Mouse (Mus musculus) left cerebral cortex, adult 8-10 months (tissue): Measurements from ENCODE around the gene Olfr921. TPM values are rescaled to one million over a fixed set of nuclear protein-coding genes. Genes with fewer than 3 reads are reported as not detected.

Experiments
- DNase-seq, 2 experiments: peaks; one replicate each; pipeline ENCODE4 v3.0.0; 2022; ENCODE audit warnings: low spot score in 2 of 2
- total RNA-seq, 4 experiments: library from RNA; stranded (reverse); gene quantifications; 2 replicates each; pipeline ENCODE4 v1.2.4; 2022

The Olfr921 gene
- not detected for total RNA-seq

DNA sequence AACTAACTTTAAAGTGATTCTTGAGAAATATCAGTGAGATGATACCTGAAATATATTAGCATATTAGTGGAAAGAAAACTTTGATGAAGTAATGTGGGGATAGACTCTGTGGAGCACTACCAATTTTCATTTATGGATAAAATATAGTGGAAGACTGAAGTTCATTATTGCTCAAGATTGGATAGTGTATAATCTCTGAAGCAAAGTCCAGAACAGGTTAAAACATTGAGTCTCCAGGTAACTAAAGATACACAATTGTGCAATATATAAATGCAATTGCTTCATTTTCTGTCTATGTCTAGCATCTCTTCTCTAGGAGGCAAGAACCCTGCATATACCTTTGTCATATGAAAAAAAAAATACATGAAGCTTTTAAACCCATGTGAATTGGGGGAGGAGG is at the start of gene Olfr921:
Gene Olfr921, plus strand, starts transcription at position 301 of the 400 bp plus-strand sequence.
- no peak for DNase-seq

DNA sequence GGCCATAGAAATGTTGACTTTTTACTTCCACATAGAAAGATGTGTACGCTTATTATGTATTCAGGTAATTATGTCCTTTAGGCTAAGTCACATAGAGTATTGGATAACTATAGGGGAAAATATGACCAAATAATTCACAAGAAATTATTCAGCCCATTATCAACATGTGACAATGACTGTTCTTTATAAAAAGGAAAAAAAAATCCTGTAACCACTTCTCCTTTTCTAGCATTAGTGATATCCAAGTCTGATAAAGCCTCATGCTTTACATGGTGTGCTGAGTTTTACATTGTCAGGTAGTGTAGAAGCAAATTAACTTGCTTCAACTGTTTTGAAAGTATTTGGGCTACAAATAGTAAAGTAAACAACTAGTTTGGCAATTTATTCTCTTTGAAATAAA is 48.8 kb upstream of the Olfr921 start:
- DNase-seq: no peak

GRCm38 (mm10) chr9:38728218-38728617 is 44.6 kb upstream of the Olfr921 start:
- DNase-seq: no peak

DNA sequence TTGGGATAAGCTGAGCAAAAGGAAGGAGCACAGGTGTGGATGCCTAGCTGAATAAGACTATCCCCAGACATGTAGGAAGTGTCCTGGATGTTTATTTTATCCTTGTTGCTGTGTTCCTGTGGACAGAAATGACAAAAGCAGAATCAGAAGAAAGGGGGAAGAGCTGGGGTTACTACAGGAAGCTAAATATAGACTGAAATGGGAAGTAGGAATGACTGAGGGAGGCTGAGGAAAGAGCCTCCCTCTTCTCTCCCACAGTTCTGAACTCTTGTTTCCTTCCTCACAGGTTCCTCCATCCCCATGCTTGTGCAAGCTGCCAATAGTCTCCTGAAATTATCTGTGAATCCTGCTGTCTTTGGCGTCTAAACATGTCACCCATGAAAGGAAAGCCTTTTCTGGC is 31.5 kb upstream of the Olfr921 start:
- DNase-seq: no peak

- no peak for DNase-seq
Measured at GRCm38 (mm10) chr9:38744619-38745315, 28.1 kb upstream of the Olfr921 start.

DNA sequence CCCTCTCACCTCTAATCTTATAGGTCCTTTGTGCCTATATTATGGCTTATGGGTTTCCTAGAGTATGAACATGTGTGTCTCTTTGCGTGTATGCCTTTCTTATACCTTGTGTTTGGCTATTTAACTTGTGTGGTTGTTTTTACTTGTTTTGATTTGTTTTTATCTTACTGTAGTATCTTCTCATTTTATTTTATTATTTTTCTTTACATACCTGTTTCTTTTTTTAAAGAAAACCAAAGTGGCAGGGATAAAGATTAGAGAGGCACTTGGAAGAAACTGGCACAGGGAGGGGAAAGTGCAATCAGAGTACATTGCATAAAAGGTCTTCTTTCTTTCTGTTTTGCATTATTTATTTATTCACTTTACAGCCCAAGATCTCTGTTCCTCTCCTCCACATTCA is 20.9 kb upstream of the Olfr921 start, which contains the start of gene Olfr920:
Gene Olfr920, plus strand, starts transcription at position 301 of the 400 bp plus-strand sequence.
- no peak for DNase-seq

DNA sequence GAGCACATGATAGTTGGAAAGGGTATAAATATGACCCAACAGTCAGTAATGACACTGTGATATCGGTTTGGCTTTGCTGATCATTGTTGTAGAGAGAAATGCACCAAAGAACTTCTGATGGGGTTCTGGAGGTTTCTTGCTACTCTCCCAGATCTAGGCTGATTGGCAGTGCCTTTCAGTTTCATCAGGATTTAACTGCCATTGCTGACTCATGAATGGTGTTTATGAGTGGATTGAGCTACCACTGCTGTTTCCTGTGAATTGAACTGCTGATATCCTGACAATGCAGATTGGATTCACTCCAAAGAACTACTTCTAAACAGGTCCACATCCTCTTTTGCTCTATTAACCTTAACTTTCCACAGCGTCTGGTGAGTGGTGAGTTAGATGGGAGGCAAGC is 19.8 kb downstream of the Olfr921 start:
- DNase-seq: no peak

DNA sequence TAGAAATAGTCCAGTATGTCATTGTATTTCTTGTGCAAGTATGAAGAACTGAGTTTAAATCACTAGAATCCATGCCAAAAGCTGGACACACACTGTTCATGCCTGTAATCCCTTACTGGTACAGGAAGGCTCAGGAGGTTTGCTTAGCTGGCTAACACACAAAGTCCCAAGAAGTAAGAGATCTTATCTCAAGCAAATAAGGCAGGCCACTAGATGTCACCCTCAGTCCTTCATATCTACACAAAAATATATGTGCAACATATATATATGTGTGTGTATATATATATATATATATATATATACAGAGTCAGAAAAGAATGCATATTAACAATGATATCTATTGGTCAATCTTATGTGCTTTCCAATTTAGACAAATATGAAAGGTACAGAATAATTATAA is 32.8 kb downstream of the Olfr921 start:
- no peak for DNase-seq

GRCm38 (mm10) chr9:38814314-38814713 is 41.4 kb downstream of the Olfr921 start, which contains the start of gene Olfr922:
Gene Olfr922, plus strand, starts transcription at chr9:38814614.
- DNase-seq: no peak

DNA sequence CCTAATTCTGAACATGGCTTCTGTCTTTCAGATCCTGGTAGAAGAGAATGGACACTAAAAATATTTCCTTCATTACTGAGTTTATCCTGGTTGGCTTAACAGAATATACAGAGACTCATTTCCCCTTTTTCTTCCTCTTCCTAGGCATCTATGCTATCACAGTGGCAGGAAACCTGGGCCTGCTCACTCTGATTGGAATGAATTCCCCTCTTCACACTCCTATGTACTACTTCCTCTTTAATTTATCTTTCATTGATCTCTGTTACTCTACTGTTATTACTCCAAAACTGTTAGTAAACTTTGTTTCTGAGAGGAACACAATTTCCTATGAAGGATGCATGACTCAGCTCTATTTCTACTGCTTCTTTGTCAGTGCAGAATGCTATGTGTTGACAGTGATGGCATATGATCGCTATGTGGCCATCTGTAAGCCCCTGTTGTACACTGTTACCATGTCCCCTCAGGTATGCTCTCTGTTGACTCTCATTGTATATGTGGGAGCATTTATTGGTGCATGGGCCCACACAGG is 42.7 kb downstream of the Olfr921 start:
- no peak for DNase-seq

DNA sequence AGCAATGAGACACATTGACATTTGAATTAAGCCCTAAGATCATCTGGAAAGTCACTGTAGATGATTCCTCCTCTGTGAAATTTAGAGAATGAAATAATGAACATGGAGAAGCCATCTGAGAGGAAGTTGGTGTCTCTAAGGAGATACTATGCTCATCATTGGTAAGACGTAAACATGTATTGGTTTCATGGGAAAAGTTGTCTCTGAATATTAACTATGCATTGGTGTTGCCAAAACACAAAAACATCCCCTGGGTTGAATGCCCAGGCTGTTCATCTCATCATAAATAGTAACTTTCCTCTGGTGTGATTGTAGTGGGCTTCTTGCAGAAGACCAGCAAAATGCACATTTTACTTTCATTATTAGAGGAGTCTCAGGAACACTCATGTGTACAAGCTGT is 53.4 kb downstream of the Olfr921 start, which contains the start of gene Olfr923:
Gene Olfr923, plus strand, starts transcription at position 301 of the 400 bp plus-strand sequence.
- DNase-seq: no peak

Other genes starting within 250 kb of the Olfr921 start
- gene Olfr910, start 235.2 kb upstream of the Olfr921 start, total RNA-seq: not detected
- gene Olfr912, start 192.9 kb upstream of the Olfr921 start, total RNA-seq: not detected
- gene Olfr913, start 180.3 kb upstream of the Olfr921 start, total RNA-seq: not detected
- not detected for gene Olfr914, start 168.0 kb upstream of the Olfr921 start, total RNA-seq
- not detected for gene Olfr916, start 113.2 kb upstream of the Olfr921 start, total RNA-seq
- not detected for gene Olfr917, start 107.2 kb upstream of the Olfr921 start, total RNA-seq
- not detected for gene Olfr918, start 98.5 kb upstream of the Olfr921 start, total RNA-seq
- not detected for gene Olfr919, start 69.4 kb upstream of the Olfr921 start, total RNA-seq
- gene Vwa5a, start 54.8 kb upstream of the Olfr921 start, total RNA-seq: 10 to 100 TPM; 12.3 to 17.5 (median 16.3) TPM
- gene Olfr920, start 20.8 kb upstream of the Olfr921 start, total RNA-seq: under 1 TPM; 0.07 to 0.17 (median 0.09) TPM
- gene Olfr922, start 41.5 kb downstream of the Olfr921 start, total RNA-seq: not detected
- not detected for gene Olfr923, start 53.5 kb downstream of the Olfr921 start, total RNA-seq
- not detected for gene Olfr924, start 71.4 kb downstream of the Olfr921 start, total RNA-seq
- gene Olfr26, start 82.0 kb downstream of the Olfr921 start, total RNA-seq: not detected
- gene Olfr926, start 104.1 kb downstream of the Olfr921 start, total RNA-seq: not detected
- not detected for gene Olfr930, start 156.7 kb downstream of the Olfr921 start, total RNA-seq
- not detected for gene Olfr933, start 199.2 kb downstream of the Olfr921 start, total RNA-seq
- not detected for gene Olfr934, start 215.2 kb downstream of the Olfr921 start, total RNA-seq
- gene Olfr935, start 226.6 kb downstream of the Olfr921 start, total RNA-seq: not detected